Mouse (Mus musculus) common myeloid progenitor, adult 5-6 weeks (primary cell): ENCODE results near the gene Rasgef1b. TPM values are rescaled to one million over a fixed set of nuclear protein-coding genes. Genes with fewer than 3 reads are reported as not detected.

ENCODE experiments used
- ATAC-seq: replicated peaks from 2 replicates; pipeline ENCODE4 v1.8.0; 2016; ENCODE audit warnings: low read depth, mild to moderate bottlenecking, moderate TSS enrichment, inconsistent platforms; ENCODE audit not compliant: poor library complexity, severe bottlenecking
- total RNA-seq: library from RNA; stranded (forward); fragments of 200-1000, 187-1606 nt; gene quantifications from 2 replicates; pipeline ENCODE4 v1.2.3, GENCODE M21; 2017

Rasgef1b gene
- total RNA-seq: 2.4 and 12.6 TPM in 2 replicates

DNA sequence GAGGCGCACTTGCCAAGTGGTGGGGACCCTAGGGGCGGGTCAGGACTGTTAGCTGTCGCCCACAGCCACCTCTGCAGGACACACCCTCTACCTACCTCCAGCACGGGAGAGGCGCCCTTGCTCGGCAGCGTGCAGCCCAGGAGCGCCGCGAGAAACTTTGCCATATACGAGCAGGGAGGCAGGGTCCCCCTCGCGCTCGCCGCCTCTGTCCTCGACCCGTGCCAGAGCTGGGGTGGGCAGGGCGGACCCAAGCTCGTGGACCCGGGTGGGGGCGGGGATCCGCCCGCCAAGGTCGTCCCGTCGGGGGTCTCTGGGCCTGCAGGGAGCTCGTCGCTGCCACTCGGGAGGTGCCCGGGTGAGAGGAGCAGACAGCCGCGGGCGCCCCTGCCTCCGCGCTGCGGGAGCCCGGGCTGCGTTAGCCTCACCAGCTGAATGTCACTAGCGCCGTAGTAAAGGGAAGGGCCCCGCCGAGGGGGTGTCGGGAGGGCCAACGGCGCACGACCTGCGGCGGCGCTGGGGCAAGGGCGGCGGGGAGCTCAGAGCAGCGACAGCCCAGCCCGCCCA, at the start of gene Rasgef1b:
Rasgef1b (minus strand) TSS at position 417 of the 564 bp plus-strand sequence.
- peak; percentile 80 for ATAC-seq

DNA sequence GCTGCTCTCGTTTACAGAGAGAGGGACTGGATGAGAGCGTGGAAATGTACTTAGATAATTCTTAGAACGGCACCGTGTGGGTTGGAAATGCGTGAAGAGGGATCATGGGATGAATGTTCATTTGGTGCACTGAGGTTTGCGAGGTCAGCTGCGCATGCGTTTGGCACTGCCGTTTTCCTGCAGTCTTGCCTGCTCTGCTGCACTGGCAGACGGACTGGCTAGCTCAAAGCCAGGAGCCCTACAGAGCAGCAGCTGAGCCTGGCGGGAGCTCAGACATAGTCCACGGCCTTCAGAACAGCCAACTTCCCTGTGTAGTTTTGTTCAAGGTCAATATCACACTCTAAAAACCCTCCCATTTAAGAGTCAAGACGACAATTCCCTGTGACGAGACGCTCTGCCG, 46.5 kb upstream of the Rasgef1b start:
- no peak for ATAC-seq

DNA sequence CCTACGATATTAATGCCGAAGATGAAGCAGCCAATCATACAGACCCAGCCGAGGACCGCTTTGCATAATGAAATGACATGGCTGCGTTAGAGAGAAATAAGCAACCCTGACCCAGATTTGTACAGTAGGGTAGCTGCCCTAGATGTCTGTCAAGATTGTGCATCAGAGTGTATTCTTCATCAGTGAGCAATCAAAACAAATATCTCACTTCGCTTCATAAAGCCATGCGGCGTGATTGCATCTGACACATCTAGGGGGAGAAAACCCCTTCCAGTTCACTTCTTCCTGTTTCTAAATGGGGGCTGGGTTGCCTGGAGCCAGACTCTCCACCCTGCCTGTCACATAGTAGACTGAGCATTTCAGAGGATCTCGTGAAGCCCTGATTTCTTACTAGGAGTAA, 44.4 kb upstream of the Rasgef1b start:
- no peak for ATAC-seq

DNA sequence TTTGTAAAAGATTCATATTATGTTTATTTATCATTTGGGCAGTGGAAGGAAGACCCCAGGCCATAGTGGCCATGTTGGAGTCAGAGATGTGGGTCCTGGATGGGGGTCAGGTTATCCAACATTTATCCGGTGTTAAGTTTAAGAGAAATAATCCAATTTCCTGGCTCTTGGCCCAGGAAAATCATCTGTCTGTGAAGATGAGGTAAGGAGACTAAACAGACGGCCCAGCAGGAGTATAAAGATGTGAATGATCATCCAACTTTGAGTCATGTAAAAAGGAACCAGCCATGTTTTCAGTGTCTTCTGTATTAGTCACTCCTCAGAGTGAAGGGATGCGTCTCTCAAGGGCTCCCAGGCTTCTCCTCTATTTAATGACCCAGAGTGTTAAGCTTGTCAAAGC, 35.4 kb upstream of the Rasgef1b start:
- no peak for ATAC-seq

DNA sequence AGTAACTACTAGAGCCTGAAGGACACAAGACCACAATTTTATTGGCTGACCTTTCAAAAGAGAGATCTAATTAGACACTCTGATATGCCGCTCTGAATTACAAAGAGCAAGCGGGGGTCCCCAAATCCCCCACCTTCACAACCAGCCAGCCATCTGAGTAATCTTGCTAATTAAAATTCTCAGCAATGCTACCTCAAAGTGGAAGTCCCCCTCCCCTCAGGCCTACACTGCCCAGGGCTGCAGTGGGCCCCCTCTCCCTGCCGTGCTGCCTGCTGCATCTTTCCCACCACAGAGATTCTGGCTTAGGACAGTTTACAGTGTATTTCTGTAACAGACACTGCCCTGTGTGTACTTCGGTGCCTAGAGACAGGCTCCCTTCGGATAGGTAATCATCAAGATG, 30.0 kb upstream of the Rasgef1b start:
- no peak for ATAC-seq

DNA sequence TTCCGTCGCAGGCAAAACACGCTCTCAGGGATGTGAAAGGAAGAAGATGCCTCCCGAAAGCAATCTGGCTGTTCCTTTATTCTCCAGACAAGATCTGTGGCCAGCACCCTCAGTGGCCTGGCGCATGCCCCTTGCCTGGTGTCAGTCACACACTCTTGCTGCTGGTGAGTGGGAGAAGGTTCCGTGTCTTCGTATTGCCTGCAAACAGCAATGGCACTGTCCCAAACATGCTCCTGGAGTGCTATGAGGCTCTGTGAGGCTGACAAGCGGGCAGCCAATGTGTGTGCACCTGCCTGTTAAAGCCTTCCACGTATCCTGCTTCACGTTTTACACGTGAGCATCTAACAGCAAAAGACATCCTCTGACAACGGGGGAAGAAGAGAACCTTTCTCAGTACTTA, 25.0 kb upstream of the Rasgef1b start:
- ATAC-seq: no peak

DNA sequence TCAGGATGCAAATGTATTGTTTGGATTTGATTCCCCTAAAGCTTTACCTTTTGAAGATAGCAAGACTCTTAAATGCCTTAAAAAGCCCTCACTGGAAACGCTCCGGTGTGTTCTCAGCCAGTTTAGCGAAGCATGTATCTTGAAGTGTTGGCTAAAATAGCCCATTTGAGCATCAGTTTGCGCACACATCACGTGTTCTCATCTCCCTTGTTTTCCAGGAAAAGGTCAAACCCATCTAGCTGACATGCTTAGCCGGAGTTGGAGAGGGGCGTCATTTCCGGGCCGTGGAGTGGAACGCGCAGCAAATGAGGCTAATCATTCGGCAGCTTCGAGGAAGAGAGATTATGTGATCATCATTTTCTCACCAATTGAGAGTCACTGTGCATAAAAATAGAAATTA, 24.5 kb upstream of the Rasgef1b start:
- ATAC-seq: no peak

DNA sequence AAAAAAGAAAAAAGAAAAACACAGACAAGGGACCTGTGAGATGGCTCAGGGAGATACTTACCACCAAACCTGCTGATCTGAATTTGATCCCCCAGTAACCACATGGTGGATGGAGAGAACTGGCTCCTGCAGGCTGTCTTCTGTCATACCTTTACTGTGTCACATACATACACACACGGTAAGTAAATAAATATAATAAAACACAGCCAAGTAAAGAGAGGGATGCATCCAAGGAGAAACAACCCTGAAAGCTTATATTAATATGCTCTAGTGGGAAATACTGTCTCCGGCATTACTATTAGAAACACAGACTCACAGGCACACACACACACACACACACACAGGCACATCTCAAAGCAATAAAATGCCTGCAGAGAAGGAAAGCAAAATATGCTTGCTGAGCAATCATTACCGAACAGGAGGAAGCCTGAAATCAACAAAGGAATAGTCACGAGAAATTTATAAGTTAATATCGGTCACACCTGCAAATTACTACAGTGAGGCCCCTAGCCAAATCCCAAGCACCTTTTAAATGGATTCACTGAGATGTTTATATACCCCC, 23.9 kb upstream of the Rasgef1b start:
- ATAC-seq: no peak

DNA sequence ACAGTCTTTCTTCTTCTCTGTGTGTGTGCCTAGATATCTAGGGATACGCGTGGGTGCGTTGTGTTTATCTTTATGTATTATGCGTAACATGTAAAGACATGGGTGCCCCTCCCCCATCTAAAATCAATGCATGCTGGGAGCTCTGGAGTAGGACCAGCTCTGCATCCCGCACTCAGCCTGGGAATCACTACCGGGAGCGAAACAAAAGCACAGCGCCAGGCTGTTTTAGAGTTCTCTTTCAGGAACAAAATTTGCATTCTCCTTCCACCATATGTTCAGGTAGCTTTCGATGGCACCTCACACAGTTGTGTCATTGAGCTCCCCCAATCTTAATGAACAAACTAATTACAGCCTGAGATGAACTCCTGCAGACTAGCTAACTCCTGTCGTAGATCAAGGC, 19.6 kb upstream of the Rasgef1b start:
- ATAC-seq: no peak

DNA sequence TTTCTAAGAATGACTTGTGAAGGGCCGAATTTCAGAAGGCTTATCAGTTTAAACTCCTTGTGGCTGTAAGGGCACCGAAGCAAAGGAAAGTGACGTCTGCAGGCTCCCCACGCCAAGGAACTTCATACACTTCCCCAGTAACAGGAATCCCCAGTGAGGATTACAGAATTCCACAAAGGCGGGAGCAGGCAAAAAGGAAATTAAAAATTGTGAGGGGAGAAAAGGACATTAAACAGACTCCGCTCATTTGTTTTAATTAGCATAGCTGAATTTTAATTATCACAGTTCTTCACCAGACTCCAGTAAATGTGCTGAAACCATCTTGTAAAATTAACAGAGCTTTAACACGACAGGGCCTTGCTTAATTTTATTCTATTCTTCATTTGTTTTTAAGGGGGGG, 17.2 kb upstream of the Rasgef1b start:
- ATAC-seq: no peak

DNA sequence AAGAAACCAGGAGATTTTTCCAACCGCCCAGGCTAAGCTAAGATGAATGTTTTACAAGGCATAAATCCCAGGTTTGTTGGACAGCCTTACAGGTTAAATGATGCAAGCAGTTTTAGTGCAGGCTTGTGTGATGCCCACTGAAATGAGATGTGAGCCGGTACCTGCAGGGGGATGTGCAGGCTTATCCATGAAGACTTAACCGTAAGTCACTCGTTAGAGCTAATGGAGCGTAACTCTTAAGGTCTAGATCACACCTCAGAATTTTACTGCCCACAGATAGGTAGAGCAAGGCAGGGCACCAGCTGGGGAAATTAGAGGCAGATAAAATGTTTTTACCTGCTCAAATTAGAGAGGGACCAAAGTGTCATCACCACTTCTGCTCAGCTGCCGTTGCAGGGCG, 14.0 kb upstream of the Rasgef1b start:
- no peak for ATAC-seq

DNA sequence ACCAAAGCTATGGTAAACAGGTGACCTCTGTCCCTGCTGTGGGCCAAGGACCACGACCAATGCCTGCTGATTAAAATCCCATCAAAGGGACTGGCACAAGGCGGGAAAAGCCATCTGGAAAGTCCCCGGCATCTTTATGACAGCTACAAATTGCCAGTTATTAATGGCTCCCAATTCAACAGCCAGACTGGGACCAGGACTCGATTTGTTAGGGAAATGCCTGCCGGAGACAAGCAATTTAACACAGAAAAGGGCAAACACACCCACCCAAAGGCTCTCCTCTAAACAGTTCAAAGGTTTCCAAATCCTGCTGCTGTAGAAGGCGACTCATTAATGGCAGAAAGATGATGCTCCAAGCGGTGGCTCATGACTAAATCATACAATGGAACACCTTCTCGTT, 13.2 kb upstream of the Rasgef1b start:
- no peak for ATAC-seq

DNA sequence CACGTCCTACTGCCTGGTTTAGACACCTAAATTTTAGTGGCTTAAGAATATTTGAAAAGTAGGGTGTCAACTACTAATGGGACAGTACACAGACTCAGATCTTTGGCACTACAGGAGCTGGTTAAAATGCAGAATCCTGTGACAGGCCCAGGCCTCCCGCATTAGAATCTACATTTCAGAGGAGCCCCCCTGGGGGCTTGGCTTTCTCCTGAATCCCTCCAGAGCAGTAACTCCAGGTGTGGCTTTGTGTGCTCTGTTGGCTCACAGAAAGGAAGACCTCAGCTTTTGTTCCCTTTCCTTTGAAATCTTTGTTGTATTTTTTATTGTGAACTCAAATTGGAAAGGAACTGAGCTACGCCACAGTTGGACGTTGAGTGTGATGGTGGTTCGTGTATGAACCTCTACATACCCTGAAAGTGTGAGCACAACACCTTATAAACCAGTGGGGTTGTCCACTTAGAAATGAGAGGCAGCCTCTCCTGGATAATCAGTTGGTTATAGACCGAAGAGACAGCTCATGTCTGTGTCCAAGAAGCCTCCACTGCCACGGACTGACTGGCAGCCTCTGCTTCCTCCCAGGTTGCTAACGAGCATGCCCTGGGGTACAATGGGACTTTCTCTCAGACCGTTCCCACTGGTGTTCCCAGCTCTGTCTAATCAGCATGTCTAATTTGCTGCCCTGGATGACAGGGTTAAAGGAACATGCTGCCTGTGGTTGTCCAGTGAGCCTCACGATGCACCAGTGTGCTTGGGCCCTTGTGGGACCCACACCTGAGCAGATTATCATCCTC, 9.3 kb upstream of the Rasgef1b start:
- ATAC-seq: no peak

DNA sequence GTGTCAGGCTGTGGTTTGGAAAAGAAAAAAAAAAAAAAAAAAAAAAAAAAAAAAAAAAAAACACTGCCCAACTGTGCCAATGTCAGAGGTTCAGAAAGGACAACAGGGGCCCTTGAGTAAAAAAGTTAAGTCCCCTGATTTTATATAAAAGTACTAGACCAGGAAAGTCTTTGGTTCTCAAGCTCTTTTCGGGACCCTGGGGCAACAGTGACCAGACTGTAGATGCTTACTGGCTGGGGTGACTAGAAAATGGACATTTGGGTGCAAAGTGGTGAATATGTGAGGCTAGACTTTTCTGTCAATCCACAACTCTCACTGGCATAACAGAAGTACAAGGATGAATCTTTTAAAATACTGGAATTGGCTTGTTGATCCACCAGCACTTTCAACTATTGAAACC, 1.1 kb upstream of the Rasgef1b start:
- no peak for ATAC-seq

DNA sequence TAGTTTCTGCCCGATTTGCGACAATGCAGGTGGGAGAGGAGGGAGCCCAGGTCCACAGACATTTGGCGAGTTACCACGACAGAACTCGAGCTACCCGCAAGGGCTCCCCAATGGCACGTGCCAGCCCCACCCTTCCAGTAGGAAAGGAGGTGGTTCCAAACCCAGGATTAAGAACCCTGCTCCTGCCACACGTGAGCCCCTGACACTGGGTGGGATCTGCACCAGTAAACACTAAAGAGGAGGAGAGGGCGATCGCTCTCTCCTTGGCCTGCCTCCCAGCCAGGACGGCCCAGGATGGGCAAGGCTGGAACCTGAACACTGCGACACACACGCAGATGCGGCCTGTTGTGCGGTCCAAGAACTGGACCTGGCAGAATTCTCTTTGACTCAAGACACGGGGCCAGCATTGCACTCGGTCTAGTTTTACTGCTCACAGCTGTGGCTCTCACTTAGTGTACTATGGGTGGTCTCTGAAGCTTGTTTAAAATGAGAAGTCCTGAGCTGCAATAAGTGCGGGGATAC, 557 bp upstream of the Rasgef1b start:
- no peak for ATAC-seq

DNA sequence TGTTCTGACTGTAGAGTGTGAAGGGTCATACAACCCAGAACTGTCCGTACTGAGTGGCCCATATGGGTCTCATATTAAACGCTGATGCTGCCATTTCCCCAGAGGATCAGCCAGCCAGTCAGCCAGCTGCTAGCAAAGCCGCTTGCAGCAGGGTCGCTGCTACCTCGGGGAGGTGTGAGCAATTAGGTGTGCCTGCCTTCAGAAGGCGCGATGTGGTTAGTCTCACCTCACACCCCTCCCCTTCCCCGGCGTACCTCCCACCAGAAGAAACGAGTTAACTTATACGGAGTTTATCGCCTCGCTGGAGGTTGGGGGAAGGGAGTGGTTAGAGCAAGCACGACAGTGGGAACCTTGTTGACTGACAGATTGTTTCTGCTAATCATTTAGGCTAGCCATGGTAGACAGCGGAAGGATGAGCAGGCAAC, 826 bp downstream of the Rasgef1b start:
- ATAC-seq: no peak

DNA sequence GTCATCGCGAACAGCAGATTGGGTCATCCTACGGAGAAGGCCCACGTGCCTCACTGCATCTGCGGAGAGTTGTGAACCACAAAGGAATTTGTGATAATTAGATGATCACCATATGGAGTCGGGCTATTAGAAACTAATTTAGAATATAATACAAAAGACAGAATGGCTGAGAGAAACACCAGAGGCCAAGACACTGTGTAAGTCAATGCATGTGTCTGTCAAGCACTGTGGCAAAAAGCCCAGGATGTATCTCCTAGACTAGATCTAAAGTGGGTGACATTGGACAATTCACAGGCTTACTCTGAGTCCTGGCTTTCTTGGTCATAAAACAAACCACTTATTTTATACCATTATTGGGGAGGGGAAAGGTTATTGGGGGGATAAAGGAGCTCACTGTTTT, 4.9 kb downstream of the Rasgef1b start:
- no peak for ATAC-seq

DNA sequence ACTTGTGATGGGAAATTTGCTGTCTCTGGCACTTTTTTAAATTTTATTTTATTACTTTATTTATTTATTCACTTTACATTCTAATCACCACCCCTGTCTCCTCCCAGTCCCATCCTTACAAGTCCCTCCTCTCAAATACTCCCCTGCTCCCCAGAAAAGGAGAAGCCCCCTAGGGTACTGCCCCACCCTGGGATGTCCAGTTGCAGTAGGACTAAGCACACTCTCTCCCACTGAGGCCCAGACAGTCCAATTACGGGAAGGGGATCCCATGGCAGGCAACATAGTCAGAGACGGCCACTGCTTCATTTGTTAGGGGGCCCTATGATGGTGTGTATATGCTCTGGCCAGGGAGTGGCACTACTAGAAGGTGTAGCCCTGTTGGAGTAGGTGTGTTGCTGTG, 6.6 kb downstream of the Rasgef1b start:
- no peak for ATAC-seq

DNA sequence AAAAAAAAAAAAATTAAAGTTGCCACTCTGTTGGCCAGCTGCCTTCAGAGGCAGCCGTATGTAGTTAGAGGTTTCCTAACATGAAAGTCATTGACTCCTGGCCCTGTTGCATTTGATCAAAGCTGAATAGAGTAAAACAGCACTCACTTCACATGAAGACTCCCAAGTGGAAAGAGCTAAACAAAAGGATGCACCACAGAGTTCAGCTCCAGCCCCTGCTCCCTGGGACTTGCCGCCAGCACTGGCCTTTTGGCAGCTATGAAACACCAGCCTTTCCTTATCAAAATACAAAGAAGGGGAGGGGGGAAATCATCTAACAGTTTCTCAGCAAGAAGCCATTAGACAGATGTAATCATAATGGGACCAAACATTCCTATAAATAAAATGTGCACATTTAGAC, 8.3 kb downstream of the Rasgef1b start:
- ATAC-seq: no peak

DNA sequence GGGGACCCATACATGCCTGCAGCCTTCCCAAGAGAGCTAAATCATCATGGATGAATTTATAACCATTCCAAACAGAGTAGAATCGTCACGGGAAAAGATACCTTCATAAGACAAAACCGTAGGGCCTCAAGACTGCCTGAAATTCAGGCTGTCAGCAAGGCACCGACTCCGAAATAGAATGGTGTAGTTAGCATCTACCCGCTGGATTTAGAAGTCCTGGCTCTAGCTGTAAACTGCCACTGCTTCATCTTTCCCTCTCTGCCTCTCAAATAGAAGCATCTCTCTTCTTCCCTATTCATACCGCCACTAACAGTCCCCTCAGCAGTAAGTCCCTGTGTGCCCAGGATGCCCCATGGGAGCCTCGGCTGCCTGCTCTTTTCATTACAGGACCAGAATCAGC, 10.9 kb downstream of the Rasgef1b start:
- ATAC-seq: no peak

DNA sequence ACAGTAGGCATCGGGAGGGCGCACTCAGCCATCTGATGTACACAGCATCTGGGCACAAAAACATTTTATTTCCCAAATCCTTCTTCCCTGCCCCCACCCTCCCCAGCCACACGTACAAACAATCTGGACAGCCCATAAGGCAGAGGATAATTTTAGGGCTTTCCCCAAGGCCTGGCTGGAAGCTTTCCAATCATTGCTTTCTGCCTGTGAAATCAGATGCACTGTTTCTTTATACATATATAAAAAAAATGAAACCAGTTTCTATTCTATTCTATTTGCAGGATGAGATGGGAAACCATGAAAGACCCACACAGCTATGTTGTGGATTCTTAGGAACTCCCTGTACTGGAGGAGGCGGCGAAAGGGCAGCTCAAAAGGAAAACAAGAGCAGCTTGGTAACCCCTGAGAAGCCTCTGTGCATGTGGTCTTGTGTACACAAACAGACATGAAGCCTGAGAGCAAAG, 13.6 kb downstream of the Rasgef1b start:
- no peak for ATAC-seq
